Mouse (Mus musculus) kidney, adult 11 months (tissue): ENCODE data around the gene Arhgap32.
A peak's percentile ranks its signal among the peaks of the same experiment; 100 is the strongest.

ENCODE experiments used
- DNase-seq: peaks from one replicate; pipeline ENCODE4 v3.0.0; 2022

Gene Arhgap32

DNA sequence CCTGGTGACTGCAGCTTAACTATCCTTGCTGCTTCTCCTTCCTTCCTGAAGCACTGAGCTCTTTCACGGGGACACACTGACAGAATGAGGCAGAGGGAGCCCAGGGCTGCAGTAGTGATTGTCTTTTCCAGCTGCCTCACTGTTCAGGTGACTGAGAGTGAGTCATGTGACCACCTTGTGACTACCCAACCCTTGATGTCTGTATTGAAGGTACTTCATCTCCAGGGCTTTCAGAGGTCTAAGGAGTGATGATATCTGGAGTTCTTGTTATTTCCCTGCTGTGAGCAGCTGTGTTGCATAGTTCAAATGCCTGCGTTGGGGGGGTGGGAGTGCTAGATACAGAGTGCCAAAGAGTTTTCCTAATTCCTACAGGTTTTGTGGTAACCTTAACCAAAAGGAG, 141.9 kb downstream of the Arhgap32 start:
- DNase-seq, result no peak

DNA sequence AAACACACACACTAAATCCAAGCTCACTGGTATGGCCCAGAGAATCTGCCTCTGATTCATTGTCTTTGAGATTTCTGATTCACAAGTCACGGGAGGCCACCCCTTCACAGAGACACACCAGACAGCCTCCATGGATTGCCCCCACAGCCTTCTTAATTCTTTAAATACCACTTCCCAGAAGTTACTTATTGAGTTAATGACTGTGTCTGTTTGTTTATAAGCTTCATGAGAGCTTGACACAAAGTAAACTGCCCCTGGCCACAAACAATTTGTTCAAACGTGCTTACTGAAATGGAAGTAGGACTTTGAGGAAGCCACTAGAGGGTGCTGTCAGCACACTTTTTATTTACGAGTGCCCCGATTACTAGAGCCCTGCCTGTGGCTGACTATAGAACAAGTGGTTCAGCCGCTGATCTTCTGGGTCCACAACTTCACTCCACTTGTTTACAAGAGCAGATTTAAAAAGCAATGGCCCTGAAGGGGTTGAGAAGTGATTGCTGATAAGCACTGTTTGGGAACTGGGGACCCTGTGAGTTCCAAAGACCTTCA, 156.0 kb downstream of the Arhgap32 start:
- DNase-seq, result peak; percentile 59

DNA sequence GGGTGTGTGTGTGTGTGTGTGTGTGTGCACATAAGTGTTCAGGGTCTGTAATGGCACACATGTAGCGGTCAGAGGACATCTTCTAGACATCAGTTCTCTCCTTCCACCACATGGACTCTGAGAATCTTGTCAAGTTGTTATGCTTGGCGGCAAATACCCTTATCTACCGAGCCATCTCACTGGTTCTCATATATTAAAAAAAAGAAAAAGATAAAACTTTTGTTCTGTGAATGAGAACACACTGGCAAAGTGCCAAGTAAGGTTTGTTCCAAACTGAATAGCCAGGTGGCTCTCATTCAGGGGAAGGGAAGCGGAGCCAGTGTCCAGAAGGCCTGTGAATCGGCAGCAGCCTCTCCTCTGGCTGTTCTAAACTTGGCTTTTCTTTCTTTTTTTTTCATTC, 162.1 kb downstream of the Arhgap32 start:
- no peak for DNase-seq

DNA sequence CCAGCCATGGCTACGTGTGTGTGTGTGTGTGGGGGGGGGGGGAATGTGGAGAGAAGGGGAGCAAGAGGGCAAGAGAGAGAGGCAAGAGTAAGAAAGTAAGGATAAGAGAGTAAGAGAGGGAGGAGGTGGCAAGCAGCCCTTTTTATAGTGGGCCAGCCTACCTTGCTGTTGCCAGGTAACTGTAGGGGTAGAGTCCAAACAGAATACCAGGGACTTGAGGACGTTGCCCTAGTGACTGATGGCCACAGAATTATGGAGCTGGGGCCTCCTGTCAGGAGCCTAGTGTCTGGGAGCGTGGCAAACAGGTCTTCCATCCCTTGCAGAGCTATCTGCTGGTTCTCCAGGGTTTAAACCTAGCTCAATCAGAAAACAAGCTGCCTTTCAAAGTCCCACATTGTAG, 163.9 kb downstream of the Arhgap32 start:
- peak; percentile 43 for DNase-seq

DNA sequence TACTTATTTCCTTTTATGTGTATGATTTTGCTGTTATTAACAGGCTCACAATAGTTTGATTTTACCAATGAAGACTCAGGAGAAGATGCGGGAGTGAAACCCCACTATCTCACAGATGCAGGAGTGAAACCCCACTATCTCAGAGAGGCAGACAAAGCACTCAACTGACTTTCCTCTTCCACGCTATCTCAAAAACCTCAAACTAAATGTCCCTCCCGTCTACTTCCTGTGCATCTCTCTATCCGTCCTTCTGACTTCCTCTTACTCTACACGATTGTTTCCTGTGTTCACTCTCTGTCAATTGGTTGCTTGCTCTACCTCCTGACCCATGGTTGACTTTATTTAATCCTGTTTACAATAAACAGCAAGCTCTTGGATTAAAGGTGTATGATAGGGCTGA, 164.5 kb downstream of the Arhgap32 start:
- DNase-seq, result no peak

DNA sequence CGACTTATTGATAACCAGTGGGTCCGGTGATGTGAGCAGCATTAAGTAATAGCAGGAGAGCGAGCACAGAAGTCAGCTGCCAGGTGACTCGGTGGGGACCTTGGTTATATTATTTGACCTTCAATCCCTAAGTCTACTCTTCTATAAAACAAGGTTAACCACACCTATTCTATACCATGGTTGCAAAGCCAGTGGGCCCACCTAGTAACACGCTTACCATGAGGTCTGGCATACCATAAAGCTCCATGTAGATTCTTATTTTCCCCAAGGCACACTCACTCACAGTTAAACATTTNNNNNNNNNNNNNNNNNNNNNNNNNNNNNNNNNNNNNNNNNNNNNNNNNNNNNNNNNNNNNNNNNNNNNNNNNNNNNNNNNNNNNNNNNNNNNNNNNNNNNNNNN, 167.7 kb downstream of the Arhgap32 start:
- DNase-seq, result peak; percentile 28

DNA sequence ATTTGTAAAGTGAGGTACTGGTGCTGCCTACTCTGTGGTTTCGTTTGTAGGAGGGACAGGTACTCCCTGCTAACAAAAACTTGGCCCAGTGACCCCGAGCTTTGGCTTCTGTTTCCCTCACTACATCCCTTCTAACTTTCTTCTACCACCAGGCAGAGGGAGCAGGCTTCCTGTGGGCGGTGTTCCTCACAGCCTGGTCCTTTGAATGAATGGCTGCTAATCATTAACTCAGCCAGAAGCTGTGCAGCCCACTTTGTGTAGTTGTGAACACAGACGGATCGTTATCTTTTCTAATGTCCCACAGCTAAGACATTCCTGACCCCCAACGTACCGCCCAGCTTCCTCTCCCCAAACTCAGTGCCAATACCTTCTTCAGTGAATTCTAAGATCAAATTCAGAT, 175.7 kb downstream of the Arhgap32 start:
- DNase-seq, result peak; percentile 48

DNA sequence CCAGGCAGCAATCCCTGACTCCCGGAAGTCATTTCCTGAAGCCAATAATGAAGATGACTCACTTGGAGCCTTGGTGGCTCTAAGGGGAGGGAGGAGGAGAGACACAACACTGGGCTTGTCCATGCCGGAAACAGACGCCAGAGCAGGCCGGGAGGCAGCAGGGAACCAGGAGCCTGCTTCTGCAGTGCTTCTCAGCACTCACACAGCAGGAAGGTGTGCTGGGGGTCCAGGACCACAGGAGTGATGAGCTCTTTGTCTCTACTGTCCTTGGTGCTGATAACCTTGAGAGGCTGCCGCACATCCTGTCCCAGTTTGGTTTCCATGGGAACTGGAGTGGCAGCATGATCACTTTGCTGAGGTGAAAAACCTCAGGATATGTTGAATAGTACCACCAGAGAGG, 176.8 kb downstream of the Arhgap32 start:
- peak; percentile 14 for DNase-seq

DNA sequence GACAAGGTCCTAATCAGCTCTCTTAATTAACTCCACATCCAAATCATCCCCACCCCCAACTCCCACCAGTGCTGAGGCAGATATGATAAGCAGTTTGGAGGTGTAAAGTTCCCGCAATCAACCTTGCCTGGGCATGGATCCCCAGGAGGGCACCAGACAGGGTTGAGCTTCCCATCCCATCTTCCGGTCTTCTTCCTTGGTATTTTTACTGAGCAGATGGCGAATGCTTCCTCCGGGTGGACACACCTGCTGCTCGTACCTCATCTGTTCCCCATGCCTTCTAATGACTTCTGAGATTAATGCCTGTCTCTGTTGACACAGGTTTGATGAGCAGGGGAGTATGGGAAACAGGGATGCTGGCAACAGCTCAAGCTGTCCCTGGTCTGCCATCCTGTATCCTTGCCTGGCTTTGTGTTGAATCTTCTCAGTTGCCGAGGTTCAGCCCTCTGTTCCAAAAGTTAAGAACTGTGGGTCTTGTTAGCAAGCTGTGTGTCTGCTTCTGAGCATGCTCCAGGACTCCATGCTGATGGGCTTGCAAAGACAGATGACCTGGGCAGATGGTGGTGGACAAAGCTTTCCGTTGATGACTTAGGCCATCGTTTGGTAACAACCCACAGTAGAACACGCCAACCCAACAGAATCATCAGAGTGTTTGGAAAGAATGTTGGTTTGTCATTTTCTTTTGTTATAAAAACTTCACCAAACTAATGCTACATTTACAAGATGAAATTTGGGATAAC, 179.3 kb downstream of the Arhgap32 start:
- no peak for DNase-seq

DNA sequence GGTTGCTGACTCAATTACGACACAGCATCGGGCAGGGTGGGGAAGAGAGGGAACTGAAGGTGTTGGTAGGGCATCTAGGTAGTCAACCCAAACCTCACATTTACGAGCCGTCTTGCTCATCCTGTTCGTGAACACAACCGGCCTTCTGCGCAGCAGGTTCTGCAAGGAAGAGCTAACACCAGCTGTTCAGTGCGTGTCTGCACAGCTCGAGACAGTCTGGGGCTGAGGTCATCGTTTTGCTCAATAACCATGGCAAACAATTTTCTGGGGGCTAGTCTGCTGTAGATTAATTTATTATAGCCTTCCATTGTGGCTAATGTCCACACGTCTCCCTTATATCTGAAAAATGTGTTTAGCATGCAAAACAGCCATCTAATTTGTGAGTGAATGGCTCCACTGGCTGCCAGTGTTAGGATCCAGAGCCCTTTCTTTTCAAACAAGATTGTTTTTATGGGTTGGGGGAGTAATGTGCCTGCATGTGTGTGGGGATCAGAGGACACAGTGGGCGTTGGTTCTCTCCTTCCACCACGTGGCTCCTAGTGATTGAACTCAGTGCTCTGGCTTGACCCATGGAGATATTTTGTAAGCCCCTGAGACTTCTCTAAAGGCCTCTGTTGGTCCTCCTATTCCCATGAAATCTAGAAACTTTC, 186.7 kb downstream of the Arhgap32 start:
- DNase-seq, result no peak

DNA sequence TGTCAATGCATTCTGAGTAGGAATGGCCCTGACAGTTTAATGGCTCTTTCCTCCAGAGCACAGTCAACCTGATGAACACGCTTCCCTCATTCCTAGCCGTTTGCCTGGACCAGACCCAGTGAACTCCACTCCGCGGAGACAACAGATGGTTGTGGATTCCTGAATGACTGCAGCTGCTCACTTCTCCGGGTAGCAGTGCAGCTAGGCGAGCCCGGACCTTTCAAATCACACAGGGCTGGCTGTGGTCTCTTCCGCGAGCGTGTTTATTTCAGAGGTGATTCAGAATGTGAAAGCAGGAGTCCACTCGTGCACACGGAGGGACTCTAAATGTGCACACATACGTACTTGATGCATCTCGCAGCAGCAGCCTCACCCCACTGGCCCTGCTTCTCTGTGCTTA, 195.8 kb downstream of the Arhgap32 start:
- DNase-seq, result no peak

DNA sequence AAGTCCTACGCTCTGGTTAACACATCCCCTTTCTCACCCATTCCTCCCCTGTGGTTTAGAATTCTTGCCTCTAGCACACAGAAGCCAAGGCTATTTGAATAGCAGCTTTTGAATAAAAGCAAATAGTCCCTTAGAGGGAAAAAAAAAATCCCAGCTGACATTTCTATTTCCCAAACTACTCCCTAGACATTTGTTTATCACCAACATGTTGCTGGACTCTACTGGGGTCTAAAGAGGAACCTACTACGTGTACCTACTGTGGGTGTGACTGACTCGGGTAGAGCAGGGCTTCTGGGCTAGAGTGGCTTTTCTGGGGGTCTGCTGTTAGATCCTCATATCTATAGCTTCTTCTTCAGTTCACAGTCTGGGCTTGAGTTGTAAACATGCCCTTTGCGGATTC, 196.3 kb downstream of the Arhgap32 start:
- DNase-seq, result no peak

DNA sequence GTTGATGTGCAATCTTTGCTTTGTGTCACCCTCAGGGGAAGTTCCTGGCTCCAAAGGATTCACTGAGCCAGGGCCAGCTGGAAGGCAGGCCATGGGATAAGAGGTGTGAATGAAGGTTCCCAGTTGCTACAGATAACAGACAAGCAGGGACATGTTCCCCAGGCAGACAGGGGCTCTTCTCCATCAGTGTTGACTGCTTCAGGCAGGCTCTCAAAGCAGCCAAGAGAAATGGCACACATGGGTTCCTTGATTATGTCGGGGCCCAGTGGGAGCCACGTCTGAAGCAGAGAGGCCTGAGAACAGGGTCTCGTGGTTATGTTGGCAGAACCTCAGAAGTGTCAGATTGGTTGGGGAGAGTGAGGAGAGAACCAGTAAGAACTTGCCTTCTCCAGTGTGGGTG, 198.1 kb downstream of the Arhgap32 start:
- no peak for DNase-seq

DNA sequence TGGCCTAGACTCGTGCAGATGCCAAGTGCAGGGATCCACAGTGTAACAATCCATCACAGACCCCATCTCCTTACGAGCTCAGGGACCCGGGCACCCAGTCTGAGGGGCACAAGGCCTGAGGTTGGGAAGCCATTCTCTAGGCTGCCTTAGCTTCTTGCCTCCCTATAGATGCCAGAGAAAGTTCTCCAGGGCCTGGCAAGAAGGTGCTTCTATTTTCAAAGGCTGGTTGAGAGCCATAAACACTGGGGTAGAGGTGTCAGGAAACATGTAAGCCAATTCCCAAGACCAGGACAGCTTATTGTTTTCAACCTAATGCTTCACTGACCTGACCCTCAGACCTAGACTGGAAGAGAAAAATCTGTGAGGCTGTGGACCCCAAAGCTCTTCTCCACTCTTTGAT, 200.1 kb downstream of the Arhgap32 start:
- no peak for DNase-seq
